Mouse (Mus musculus) neural tube, embryonic 10.5 days (tissue): ENCODE data around the gene Map3k5.
"Not testable (repeated sequence)": the region's sequence is repeated elsewhere in the genome, so short reads cannot be mapped to it uniquely, and the experiment has no call there.

Experiments
- DNase-seq: peaks from one replicate; pipeline ENCODE4 v3.0.0-alpha.2; 2017; ENCODE audit warnings: low spot score; ENCODE audit errors: extremely low spot score

The Map3k5 gene

GRCm38 (mm10) chr10:19963206-19963605 lies 28.9 kb downstream of the Map3k5 start:
- DNase-seq = no peak

GRCm38 (mm10) chr10:19964105-19964504 lies 29.8 kb downstream of the Map3k5 start:
- DNase-seq = no peak

- DNase-seq = no peak
These were observed 32.3 kb downstream of the Map3k5 start for GRCm38 (mm10) chr10:19966597-19966996.

- DNase-seq = no peak
These were observed 34.2 kb downstream of the Map3k5 start for GRCm38 (mm10) chr10:19968445-19968844.

- DNase-seq = no peak
These were observed 35.7 kb downstream of the Map3k5 start for GRCm38 (mm10) chr10:19969831-19970460.

- DNase-seq = not testable (repeated sequence)
These were observed 37.2 kb downstream of the Map3k5 start for GRCm38 (mm10) chr10:19971491-19971890.

GRCm38 (mm10) chr10:19973321-19974108 lies 39.2 kb downstream of the Map3k5 start:
- no peak for DNase-seq

- DNase-seq = no peak
These were observed 43.3 kb downstream of the Map3k5 start for GRCm38 (mm10) chr10:19977557-19977956.

GRCm38 (mm10) chr10:19978662-19979199 lies 44.5 kb downstream of the Map3k5 start:
- DNase-seq = no peak

- DNase-seq = no peak
These were observed 53.5 kb downstream of the Map3k5 start for GRCm38 (mm10) chr10:19987736-19988135.

- no peak for DNase-seq
These were observed 55.7 kb downstream of the Map3k5 start for GRCm38 (mm10) chr10:19989986-19990385.

- no peak for DNase-seq
These were observed 56.4 kb downstream of the Map3k5 start for GRCm38 (mm10) chr10:19990638-19991037.

- DNase-seq = no peak
These were observed 57.1 kb downstream of the Map3k5 start for GRCm38 (mm10) chr10:19991237-19991865.

- DNase-seq = no peak
These were observed 57.6 kb downstream of the Map3k5 start for GRCm38 (mm10) chr10:19991866-19992252.

- DNase-seq = no peak
These were observed 60.5 kb downstream of the Map3k5 start for GRCm38 (mm10) chr10:19994469-19995450.

GRCm38 (mm10) chr10:19996151-19996550 lies 61.9 kb downstream of the Map3k5 start:
- no peak for DNase-seq

- DNase-seq = no peak
These were observed 65.6 kb downstream of the Map3k5 start for GRCm38 (mm10) chr10:19999703-20000407.

GRCm38 (mm10) chr10:20000408-20000770 lies 66.1 kb downstream of the Map3k5 start:
- no peak for DNase-seq

GRCm38 (mm10) chr10:20001990-20002389 lies 67.7 kb downstream of the Map3k5 start:
- DNase-seq = no peak

- DNase-seq = no peak
These were observed 68.7 kb downstream of the Map3k5 start for GRCm38 (mm10) chr10:20003006-20003405.
